Mouse (Mus musculus) adrenal gland, postnatal 25 days (tissue): ENCODE measurements around the gene Mta3. TPM values are rescaled to one million over a fixed set of nuclear protein-coding genes. Genes with fewer than 3 reads are reported as not detected.
A peak's percentile ranks its signal among the peaks of the same experiment; 100 is the strongest.

ENCODE experiments used
- DNase-seq: peaks from one replicate; pipeline ENCODE4 v3.0.0; 2021; ENCODE audit warnings: mixed read lengths
- long read RNA-seq: library from polyadenylated mRNA; stranded (forward); transcript quantifications from one replicate; pipeline ENCODE4 v2.0.0, GENCODE M21; 2021
- total RNA-seq: library from RNA; stranded (reverse); gene quantifications from 2 replicates; pipeline ENCODE4 v1.2.3, GENCODE M21; 2021

Gene Mta3
- 63.0 and 88.2 TPM in 2 replicates for total RNA-seq
- long read RNA-seq, transcript Mta3-202 (14 exons, 1,728 nt): minor isoform, 12 of 141 reads
- long read RNA-seq, transcript Mta3-203 (14 exons, 1,723 nt): major isoform, 42 of 141 reads
- long read RNA-seq, partial matches to known transcripts: 5 of 141 reads
- long read RNA-seq, other reads (novel, unspliced or antisense): 81 of 141 reads

DNA sequence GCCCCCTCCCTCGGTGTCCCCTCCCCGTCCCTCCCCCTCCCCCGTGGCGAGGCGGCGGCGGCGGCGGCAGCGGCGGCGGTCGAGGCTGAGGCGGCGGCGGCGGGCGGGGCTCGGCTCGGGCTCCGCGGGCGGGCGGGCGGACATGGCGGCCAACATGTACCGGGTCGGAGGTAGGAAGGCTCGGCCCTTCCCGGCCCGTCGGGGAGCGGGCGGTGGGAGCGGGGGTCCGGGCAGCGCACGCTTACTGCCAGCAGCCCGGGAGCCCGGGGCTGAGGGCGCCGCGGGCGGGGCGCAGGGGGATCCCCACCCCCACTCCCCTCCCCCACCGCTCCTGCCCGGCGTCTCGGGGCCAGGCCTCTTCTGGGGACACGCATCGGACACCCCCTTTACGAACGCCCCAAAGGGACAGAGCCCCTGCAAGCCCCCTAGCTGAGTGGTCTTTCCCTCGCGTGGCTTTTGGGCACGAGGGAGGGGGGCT, at the start of gene Mta3:
Gene Mta3 (plus strand): TSS at position 48 of the 478 bp plus-strand sequence.
- DNase-seq: peak; percentile 82

GRCm38 (mm10) chr17:83657375-83657774, 48.6 kb upstream of the Mta3 start:
- no peak for DNase-seq

DNA sequence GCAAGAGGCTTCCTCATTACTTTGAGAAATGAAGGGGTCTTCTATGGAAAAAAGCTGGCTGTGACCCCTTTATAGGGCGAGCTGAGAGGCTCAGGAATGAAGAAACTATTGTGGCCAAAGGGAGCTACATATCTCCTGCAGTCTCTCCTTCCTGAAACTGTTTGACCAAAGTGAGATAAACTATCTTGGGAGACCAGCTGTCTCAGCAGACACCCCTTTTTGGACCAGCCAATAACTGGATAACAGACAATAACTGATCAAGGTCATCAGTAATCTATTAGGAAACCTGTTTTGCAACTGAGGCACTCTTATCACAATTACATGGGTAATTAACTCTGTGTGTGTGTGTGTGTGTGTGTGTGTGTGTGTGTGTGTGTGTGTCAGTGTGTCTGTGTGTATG, 47.0 kb upstream of the Mta3 start:
- DNase-seq: no peak

- no peak for DNase-seq
Observed at GRCm38 (mm10) chr17:83664761-83665160, 41.2 kb upstream of the Mta3 start.

GRCm38 (mm10) chr17:83666597-83667287, 39.2 kb upstream of the Mta3 start:
- DNase-seq: no peak

GRCm38 (mm10) chr17:83667934-83668690, 37.9 kb upstream of the Mta3 start:
- no peak for DNase-seq

GRCm38 (mm10) chr17:83672685-83673084, 33.3 kb upstream of the Mta3 start:
- no peak for DNase-seq

- no peak for DNase-seq
Observed at GRCm38 (mm10) chr17:83677370-83677769, 28.6 kb upstream of the Mta3 start.

GRCm38 (mm10) chr17:83681977-83682376, 24.0 kb upstream of the Mta3 start:
- no peak for DNase-seq

DNA sequence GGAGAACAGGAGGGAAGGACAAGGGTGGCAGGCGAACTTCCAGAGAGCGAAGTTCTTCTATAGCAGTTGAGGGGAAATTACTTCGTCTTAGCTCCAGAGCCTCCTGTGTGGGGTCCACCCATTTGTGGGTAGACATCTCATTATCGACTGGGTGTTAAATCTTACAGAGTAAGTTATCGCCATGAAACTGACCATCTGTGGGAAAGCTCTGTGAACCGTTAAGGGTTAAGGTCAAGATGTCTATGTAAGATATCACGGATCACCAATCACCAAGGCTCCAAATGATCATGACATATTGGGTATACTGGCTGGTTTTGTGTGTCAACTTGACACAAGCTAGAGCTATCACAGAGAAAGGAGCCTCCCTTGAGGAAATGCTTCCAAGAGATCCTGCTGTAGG, 21.5 kb upstream of the Mta3 start:
- DNase-seq: no peak

DNA sequence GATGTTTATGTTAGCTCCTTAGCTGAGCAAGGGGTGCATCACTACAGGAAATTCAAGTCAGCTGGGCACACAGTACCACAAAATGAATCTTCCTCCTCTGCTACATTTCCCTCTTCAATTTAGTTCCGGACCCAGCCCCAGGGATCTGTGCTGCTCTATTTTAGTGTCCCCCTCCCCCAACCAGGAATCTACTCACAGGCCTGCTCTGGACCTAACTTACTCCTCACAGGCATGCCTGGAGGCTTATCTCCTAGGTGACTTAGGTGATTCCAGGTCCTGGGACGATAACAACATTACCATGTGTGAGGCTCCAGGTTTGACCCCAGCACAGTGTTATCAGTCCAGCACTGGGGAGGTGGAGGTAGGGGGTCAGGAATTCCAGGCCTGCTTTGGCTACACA, 15.5 kb upstream of the Mta3 start:
- DNase-seq: no peak

DNA sequence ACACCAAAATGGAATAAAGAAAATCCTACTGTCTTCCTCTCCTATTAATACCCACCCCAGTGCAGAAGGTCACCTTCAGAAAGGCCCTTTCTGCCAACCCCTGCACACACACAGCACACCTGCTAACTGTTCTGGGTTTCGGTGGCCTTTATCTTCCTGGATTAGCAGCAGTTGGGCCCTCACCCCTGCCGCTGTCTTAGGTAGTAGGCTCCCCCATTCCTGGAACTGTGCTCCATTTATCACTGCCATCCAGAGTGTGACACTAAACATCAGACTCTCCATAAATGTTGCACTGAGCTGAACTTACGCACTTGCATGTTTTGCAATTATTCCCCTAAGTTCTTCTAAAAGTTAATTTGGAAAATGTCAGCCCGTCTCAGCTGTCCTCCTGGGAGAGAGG, 14.6 kb upstream of the Mta3 start:
- DNase-seq: no peak

- DNase-seq: peak; percentile 36
Observed at GRCm38 (mm10) chr17:83693941-83694340, 12.0 kb upstream of the Mta3 start.

GRCm38 (mm10) chr17:83695785-83696184, 10.2 kb upstream of the Mta3 start:
- DNase-seq: no peak

- DNase-seq: no peak
Observed at GRCm38 (mm10) chr17:83699062-83699724, 6.8 kb upstream of the Mta3 start.

GRCm38 (mm10) chr17:83700125-83700524, 5.8 kb upstream of the Mta3 start:
- DNase-seq: no peak

DNA sequence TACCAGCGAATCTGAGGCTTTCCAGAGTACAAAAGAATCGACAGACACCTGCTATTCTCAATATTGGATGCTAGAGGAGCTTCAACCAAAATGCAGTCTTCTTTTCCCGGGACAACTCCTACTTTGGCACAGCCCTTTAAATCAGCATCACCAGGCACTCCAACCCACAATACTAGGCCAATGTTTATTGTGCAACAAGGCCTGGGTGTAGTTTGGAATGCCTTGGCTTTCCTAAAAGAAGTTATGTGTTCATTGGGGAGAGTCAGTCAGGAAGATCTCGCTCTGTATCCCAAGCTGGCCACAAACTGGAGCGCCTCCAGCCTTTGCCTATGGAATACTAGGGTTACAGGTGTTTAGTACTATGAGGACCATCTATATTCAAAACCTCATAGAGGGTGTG, 1.5 kb upstream of the Mta3 start:
- no peak for DNase-seq

GRCm38 (mm10) chr17:83705352-83706115, 429 bp upstream of the Mta3 start:
- peak; percentile 44 for DNase-seq

- peak; percentile 40 for DNase-seq
Observed at GRCm38 (mm10) chr17:83706594-83707126, 697 bp downstream of the Mta3 start.

GRCm38 (mm10) chr17:83707372-83707771, 1.4 kb downstream of the Mta3 start:
- no peak for DNase-seq

DNA sequence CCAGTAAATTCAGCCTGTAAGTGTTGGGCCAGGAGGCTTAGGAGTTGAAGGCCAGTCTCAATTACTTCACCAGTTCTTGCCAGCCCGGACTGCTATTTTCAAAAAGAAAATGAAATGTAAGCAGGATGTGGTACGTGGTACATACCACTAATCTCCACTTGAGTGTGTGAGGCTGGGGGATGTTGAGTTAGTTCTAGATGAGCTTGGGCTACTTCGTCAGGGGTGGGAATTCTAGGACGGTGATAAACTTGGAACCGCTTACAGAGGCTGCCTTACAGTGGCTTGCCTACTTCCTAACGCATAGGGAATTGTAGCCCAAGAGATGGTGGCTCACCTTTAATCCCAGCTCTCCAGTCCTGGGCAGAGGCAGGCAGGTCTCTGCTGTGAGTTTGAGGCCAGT, 1.9 kb downstream of the Mta3 start:
- DNase-seq: no peak

DNA sequence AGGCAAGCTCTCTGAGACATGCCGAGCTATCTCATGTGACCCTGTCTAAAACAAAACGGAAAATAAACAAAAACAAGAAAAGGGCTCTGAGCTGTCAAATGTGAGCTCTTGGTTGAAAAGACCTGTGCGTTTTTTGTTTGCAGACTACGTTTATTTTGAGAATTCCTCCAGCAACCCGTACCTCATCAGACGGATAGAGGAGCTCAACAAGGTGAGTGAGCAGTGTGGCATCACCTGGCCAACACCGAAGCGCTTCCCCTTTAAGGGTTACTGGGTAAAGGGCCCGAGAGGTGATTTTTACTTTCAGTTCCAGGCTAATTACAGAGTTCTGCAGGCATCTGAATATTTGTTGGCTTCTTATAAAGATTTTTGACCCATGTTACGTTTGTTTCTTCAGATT, 2.3 kb downstream of the Mta3 start:
- no peak for DNase-seq
